Mouse (Mus musculus) liver, postnatal 0 days (tissue): ENCODE data around the gene Syt15.

Experiments used
- CTCF ChIP-seq: sonication (generic); IDR thresholded peaks from 2 replicates; pipeline ENCODE4 v1.5.1; 2016; ENCODE audit warnings: antibody characterized with exemption, low read depth
- EP300 ChIP-seq: IDR thresholded peaks from 2 replicates; pipeline ENCODE4 v1.6.1; 2016; ENCODE audit warnings: antibody characterized with exemption, low read depth, mild to moderate bottlenecking

DNA sequence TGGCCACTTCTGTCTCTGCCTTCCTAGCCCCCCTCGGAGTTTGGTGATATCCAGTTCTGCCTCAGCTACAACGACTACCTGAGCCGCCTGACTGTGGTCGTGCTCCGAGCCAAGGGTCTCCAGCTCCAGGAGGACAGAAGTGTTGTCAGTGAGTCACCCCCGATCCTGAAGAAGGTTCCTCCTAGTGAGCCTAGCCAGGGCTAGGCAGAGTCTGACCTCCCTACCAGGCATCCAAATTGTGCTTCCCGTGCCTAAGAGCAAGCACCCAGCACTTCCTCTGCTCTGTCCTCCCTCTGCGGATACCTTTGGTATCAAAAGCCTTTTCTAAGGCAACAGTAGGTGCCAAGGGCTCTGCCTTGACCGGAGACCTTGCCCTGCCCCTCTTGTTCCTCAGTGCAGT, 6.6 kb downstream of the Syt15 start:
- TF ChIP-seq CTCF: no peak
- TF ChIP-seq EP300: no peak
